Mouse (Mus musculus): ENCODE measurements around the gene Tbc1d2. TPM values are rescaled to one million over a fixed set of nuclear protein-coding genes. Genes with fewer than 3 reads are reported as not detected.

The Tbc1d2 gene
- total RNA-seq, 2 experiments from 2014 or later: 10.4 to 11.6 TPM

GRCm38 (mm10) chr4:46558672-46559667 is 91.0 kb downstream of the Tbc1d2 start:
- peak; percentile 54 for ATAC-seq (ENCODE audit: poor library complexity, severe bottlenecking)

GRCm38 (mm10) chr4:46556933-46557332 is 93.1 kb downstream of the Tbc1d2 start:
- no peak for ATAC-seq (ENCODE audit: poor library complexity, severe bottlenecking)

GRCm38 (mm10) chr4:46555762-46556161 is 94.2 kb downstream of the Tbc1d2 start:
- ATAC-seq (ENCODE audit: poor library complexity, severe bottlenecking): peak; percentile 71

Other genes with a start within 250 kb of the Tbc1d2 start
- 4.8 and 12.0 TPM in 2 replicates for gene Hemgn, start 236.7 kb downstream of the Tbc1d2 start, total RNA-seq (2015)
- 5.8 and 11.8 TPM in 2 replicates for gene Hemgn, start 236.7 kb downstream of the Tbc1d2 start, total RNA-seq (2017)
- 496 and 542 TPM in 2 replicates for gene Anp32b, start 199.3 kb downstream of the Tbc1d2 start, total RNA-seq (2015)
- gene Anp32b, start 199.3 kb downstream of the Tbc1d2 start, total RNA-seq (2017): 105 and 108 TPM in 2 replicates
- 39.9 and 45.3 TPM in 2 replicates for gene Nans, start 161.0 kb downstream of the Tbc1d2 start, total RNA-seq (2015)
- 52.9 and 53.9 TPM in 2 replicates for gene Nans, start 161.0 kb downstream of the Tbc1d2 start, total RNA-seq (2017)
- gene Trim14, start 114.1 kb downstream of the Tbc1d2 start, total RNA-seq (2015): 9.7 and 13.3 TPM in 2 replicates
- 26.8 and 42.5 TPM in 2 replicates for gene Trim14, start 114.1 kb downstream of the Tbc1d2 start, total RNA-seq (2017)
- gene Coro2a, start 48.0 kb downstream of the Tbc1d2 start, total RNA-seq (2015): 54.8 and 55.6 TPM in 2 replicates
- 31.4 and 31.9 TPM in 2 replicates for gene Coro2a, start 48.0 kb downstream of the Tbc1d2 start, total RNA-seq (2017)

All from megakaryocyte, adult 5-6 weeks (primary cell).